Mouse (Mus musculus) induced T-regulatory cell, adult 2 months (primary cell): ENCODE results near the gene Ackr1.
"Not testable (repeated sequence)": the region's sequence is repeated elsewhere in the genome, so short reads cannot be mapped to it uniquely, and the experiment has no call there.

Experiments
- DNase-seq: peaks from one replicate; pipeline ENCODE4 v3.0.0-alpha.2; 2012; ENCODE audit warnings: low read depth

The Ackr1 gene

DNA sequence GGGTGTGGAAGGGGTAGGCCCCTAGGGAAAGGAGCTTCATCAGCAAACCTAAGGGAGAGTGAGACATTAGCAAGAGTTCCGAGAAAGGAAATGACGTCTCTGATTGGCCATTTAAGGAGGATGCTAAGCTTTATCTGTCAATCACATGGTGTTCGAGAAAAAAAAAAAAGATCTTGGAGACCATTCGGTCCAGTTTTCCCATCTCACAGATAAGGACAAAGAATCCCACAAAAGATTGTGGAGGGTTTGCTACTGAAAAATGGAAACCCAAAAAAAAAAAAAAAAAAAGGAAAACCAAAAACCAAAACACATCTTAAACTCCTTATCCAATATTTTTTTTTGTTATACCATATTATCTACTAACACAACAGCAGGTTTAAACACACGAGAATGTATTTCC, 15.6 kb upstream of the Ackr1 start:
- no peak for DNase-seq

DNA sequence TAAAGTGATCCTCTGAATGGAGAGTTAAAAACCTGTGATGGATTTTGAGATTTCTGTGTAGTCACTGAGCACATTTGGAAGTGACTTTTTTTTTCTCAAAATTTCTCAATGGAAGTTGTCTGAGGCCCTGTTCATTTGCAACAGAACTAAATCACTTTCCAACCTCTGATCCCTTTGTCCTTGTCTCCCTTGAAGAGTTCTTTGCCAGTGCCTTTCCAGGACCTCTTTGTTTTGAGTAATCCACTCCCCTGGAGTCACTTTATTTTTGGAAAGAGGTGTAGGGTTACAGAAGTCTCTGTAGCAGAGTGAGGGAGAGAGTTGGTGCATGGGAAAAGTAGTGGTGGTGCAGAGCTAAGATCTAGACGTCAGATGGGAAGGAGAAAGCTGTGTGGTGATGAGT, 15.0 kb upstream of the Ackr1 start:
- DNase-seq: no peak

- DNase-seq: no peak
Measured at GRCm38 (mm10) chr1:173345112-173345511, 11.6 kb upstream of the Ackr1 start.

GRCm38 (mm10) chr1:173343934-173344333, 10.4 kb upstream of the Ackr1 start:
- DNase-seq: no peak

DNA sequence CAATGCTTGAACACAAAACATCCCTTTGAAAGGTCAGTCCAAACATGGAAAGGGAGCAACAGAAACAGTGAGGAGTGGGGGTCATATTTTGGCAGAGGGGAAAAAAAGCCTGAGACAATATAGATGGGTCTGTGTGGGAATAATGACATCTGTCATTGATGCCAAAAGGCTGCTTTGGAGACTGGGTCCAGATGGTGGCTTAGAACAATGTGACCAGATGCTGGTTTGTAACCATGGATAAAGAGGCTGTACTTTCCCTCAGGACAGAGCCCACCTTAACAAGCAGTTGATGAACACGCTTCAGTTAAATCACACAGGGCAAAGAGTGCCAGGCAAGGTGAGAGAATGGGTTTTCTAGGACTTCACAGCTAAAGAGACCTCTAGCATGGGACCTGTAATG, 8.9 kb upstream of the Ackr1 start:
- no peak for DNase-seq

GRCm38 (mm10) chr1:173339543-173339942, 6.0 kb upstream of the Ackr1 start:
- peak; percentile 74 for DNase-seq

- no peak for DNase-seq
Measured at GRCm38 (mm10) chr1:173337008-173337407, 3.5 kb upstream of the Ackr1 start.

- DNase-seq: no peak
Measured at GRCm38 (mm10) chr1:173335903-173336302, 2.4 kb upstream of the Ackr1 start.

- no peak for DNase-seq
Measured at GRCm38 (mm10) chr1:173332418-173332817, 1.1 kb downstream of the Ackr1 start.

DNA sequence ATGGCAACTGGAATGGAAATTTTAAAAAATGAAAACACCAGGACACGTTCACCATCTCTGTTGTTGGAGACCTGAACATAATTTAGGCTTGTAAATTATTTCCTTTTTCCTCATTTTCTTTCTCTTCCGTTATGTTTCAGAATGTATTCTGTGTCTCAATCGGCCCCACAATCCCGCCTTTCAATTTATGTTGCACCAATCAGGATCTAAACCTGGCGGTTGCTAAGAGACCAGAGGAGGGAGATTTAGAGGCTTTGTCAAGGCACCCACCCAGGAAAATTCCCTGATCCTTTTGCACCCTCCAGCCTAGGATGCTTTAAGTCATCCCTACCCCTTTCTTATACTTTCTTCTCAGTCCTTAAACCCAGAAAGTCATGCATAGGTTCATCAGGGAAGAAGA, 3.8 kb downstream of the Ackr1 start:
- DNase-seq: no peak

GRCm38 (mm10) chr1:173329185-173329584, 4.4 kb downstream of the Ackr1 start:
- DNase-seq: no peak

DNA sequence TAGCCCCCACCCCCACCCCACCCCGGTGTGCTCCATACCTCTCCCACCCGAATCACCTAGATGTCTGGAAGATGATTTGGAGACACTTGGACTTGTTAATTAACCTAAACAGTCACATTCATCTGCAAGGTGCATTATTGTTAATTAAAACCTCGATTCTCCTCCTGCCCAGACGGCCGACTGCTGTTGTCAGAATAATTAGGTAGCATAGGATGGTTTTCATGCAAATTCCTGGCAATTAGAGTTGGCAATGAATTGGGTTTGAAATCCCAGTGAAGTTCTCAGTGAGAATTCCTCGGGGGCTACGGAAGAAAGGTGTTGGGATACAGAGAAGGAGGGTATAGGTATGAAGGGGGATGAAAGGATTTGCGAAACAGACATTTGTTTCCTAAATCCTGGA, 5.1 kb downstream of the Ackr1 start:
- DNase-seq: no peak

DNA sequence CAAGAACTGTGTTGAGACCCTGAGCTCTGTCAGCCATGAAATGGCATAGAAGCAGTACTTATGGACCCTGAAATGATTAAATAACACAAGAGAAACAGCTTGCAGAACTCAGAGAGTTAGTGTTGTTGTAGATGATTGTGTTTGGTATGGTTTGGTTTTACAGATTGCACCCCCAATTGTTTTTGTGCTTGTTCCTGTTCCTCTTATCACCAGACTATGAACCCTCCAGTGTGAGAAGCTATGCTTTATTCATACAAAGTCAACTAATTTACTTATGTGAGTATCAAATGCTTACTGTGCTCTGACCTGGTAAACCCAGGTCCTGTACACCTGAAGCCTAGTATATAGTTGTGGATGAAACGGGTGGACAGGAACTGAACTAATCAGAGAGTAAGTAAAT, 7.0 kb downstream of the Ackr1 start:
- no peak for DNase-seq

- DNase-seq: no peak
Measured at GRCm38 (mm10) chr1:173325395-173325794, 8.2 kb downstream of the Ackr1 start.

DNA sequence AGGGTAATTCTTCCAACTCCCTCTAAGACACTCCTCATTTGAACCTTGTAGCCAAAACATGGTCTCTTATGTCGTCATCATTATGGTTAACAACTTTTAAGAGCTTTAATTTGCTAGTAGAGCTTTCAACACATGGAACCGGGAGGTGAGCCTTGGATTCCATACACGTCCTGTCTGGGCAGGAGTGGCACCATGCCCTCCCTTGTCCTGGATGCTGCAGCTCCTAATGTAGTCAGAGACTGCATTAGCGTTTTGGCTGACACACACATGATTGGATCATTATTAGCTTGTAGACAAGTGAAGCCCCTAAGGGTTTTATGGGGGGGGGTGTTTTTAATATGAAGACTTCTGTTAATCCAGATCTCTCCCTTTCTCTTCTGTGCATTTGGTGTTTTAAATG, 8.6 kb downstream of the Ackr1 start:
- no peak for DNase-seq

GRCm38 (mm10) chr1:173323839-173324585, 9.5 kb downstream of the Ackr1 start:
- DNase-seq: peak; percentile 38

- DNase-seq: no peak
Measured at GRCm38 (mm10) chr1:173322249-173322627, 11.3 kb downstream of the Ackr1 start.

DNA sequence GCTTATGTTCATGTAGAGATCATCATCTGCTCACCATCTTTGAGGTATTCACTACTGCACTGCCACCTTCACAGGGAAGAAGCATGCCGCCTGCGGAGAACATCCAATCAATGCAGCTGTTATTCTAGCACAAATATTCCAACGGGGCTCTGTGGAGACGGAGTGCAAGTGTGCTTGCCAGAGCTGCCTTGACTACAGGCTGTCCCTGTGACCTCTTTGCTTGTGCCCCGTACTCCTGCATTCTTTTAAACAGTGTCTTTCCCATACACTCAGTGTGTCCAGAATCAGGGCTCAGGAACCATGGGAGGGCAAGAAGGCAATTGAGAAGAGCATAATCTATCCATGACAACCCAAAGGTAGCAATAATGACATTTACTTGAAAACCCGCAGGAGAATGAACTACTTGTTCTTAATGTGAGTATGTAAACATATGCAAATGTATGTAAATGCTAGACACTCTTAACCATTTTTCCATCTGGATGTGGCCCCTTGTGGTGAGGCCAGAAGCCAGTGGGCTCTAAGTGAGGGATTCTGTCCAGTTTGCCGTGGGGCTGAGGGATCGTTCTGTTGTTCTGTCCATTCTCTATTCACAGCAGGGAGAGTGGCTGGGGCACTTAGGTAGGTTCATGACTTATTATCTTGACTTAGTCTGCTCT, 11.8 kb downstream of the Ackr1 start:
- no peak for DNase-seq

GRCm38 (mm10) chr1:173317925-173318477, 15.5 kb downstream of the Ackr1 start:
- DNase-seq: no peak

- no peak for DNase-seq
Measured at GRCm38 (mm10) chr1:173315725-173316124, 17.8 kb downstream of the Ackr1 start.

GRCm38 (mm10) chr1:173313535-173314050, 20.0 kb downstream of the Ackr1 start:
- not testable (repeated sequence) for DNase-seq

DNA sequence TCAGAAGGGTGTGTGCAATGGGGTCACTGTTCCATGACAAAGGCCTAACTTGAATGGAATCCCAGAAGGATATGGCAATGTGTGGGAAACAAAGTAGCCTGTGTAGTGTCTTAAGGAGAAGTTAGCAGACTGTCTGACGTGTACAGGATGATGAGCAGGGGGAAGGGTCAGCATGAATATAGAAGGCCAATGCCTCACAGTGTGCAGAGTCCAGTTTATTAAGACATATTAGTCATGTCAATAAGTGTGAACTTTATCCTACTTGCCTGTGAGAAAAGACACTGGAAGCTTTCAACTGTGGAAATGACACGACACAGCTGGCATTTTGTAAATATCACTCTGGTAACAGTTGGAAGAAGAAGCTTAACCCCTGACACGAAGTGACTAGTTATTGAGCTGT, 30.8 kb downstream of the Ackr1 start:
- DNase-seq: not testable (repeated sequence)
